Comparison of ENCODE assay signal across 21 mouse cellular contexts in the genomic region with DNA sequence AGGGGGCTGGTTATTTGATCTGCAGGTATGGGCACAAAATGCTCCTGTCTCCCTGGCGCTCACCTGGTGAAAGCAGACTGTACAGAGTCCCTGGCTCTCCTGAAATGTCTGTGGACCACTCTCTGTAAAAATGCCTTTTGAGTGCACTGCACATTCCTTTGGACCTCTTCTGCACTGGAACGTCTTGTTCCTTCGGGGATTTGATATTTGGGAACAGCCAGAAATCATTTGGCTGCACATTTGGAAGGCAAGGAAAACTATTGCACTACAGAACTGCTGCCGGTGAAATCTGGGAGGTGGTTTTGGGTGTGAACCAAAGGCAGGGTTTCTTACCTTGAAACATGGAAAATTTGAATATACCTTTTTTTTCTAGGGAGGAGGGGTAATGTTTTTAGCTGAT. TPM values are rescaled to one million over a fixed set of nuclear protein-coding genes. Genes with fewer than 3 reads are reported as not detected.
DNase-seq lines count a peak whose midpoint lies in the region; ATAC-seq and TF ChIP-seq lines count a peak whose summit lies in the region.
"Had no signal": no experiment of that assay in that cellular context is flagged by ENCODE, and none has a peak within 500 bp of the region (broad histone marks: within the 10 kb centered on the region; RNA-seq: fewer than 3 reads in every experiment).

No protein-coding gene starts in this region.

- no peak for TF ChIP-seq CTCF in gastrocnemius, adult 2 months (IDR thresholded peaks at IDR 0.05)

- H3K4me1 ChIP-seq in hindbrain, embryonic 11.5 days (replicated peaks; ENCODE audit: control insufficient read depth, insufficient read depth, low read length): no peaks in the 10 kb centered on the region

- 91% methylated on average over 4 of the region's 4 CpGs for WGBS in hindbrain, embryonic 11.5 days

- no peak overlapping the region for H3K9ac ChIP-seq in hindbrain, embryonic 11.5 days (ENCODE audit: low read depth, low read length)
- H3K9ac ChIP-seq: embryonic facial prominence, embryonic 12.5 days; limb, embryonic 13.5 days; liver, embryonic 15.5 days; neural tube, embryonic 15.5 days had no signal

- DNase-seq in heart, adult 18-20 months: peak; percentile 51 to 72
- no peak for DNase-seq in heart, postnatal 4 days
- peak; percentile 60 for DNase-seq in adipocyte (ENCODE audit: low spot score)
- peak; percentile 38 for DNase-seq in gastrocnemius, adult 2 months
- DNase-seq in lung, postnatal 14 days: peak; percentile 35
- DNase-seq in hindbrain, embryonic 11.5 days (ENCODE audit: low spot score): no peak
- DNase-seq: cerebellum, adult 9-10 months; kidney, adult 11 months; kidney, postnatal 25 days; layer of hippocampus, adult 9-11 months; midbrain, embryonic 14.5 days; right cerebral cortex, postnatal 25 days had no signal

- no peak overlapping the region for H3K4me2 ChIP-seq in hindbrain, embryonic 11.5 days (replicated peaks; ENCODE audit: low read depth, low read length)
- H3K4me2 ChIP-seq: embryonic facial prominence, embryonic 12.5 days; limb, embryonic 13.5 days; liver, embryonic 15.5 days; neural tube, embryonic 15.5 days had no signal

- no peaks in the 10 kb centered on the region for H3K27me3 ChIP-seq in hindbrain, embryonic 11.5 days (ENCODE audit: control insufficient read depth, insufficient read depth, low read length)
- H3K27me3 ChIP-seq: embryonic facial prominence, embryonic 12.5 days; limb, embryonic 13.5 days; liver, embryonic 15.5 days; neural tube, embryonic 15.5 days had no signal

- H3K36me3 ChIP-seq in hindbrain, embryonic 11.5 days (ENCODE audit: control insufficient read depth, insufficient read depth, low read length): no peaks in the 10 kb centered on the region
- H3K36me3 ChIP-seq: embryonic facial prominence, embryonic 12.5 days; G1E; limb, embryonic 13.5 days; liver, embryonic 15.5 days; neural tube, embryonic 15.5 days had no signal

- no peak for ATAC-seq in hindbrain, embryonic 11.5 days (ENCODE audit: low FRiP score)
- ATAC-seq in CD4-positive, CD25-positive, alpha-beta regulatory T cell, adult 4 months: no peak
- ATAC-seq: forebrain, embryonic 16.5 days; hindbrain, embryonic 16.5 days had no signal

- intact Hi-C loops in gastrocnemius, adult 2 months (cut with DNase I): loop anchor here (2.0 to 5.0 kb wide), 3 partner anchors 21 to 159 kb away; no protein-coding TSS in a partner anchor

- 0 out of 2 replicates have a peak overlapping the region, but pooled peaks have one; percentile 15 for H3K4me3 ChIP-seq in gastrocnemius, adult 2 months
- H3K4me3 ChIP-seq in hindbrain, embryonic 11.5 days (ENCODE audit: low read depth, low read length): no peak overlapping the region
- H3K4me3 ChIP-seq: embryonic facial prominence, embryonic 12.5 days; limb, embryonic 13.5 days; liver, embryonic 15.5 days; myocyte; neural tube, embryonic 15.5 days had no signal

- H3K27ac ChIP-seq in gastrocnemius, adult 2 months: peak overlapping the region; percentile 88
- H3K27ac ChIP-seq in hindbrain, embryonic 11.5 days (ENCODE audit: low read depth, low read length): no peak overlapping the region
- H3K27ac ChIP-seq: embryonic facial prominence, embryonic 12.5 days; limb, embryonic 13.5 days; liver, embryonic 15.5 days had no signal

- no peaks in the 10 kb centered on the region for H3K9me3 ChIP-seq in hindbrain, embryonic 11.5 days (ENCODE audit: control insufficient read depth, low read length)
- H3K9me3 ChIP-seq: embryonic facial prominence, embryonic 12.5 days; G1E; limb, embryonic 13.5 days; liver, embryonic 15.5 days; neural tube, embryonic 15.5 days had no signal

RNA-seq across cellular contexts. Expression of gene Abca1, which starts 38.1 kb away (rescaled TPM):
- 10 to 100 TPM; 15.8 to 17.9 TPM for total RNA-seq in heart, adult 18-20 months (2021)
- total RNA-seq in heart, postnatal 4 days (2021): 10 to 100 TPM in 1 of 2 experiments, 1 to 10 TPM in 1; 9.5 to 11.6 TPM
- 1 to 10 TPM; 5.9 to 8.6 TPM for total RNA-seq in gastrocnemius, adult 2 months (2021)
- 6.1 and 7.5 TPM in 2 replicates for polyA plus RNA-seq in hindbrain, embryonic 11.5 days (2014; fragmentation: Nextera tagmentation; extraction: Ambion mirVana)
- polyA plus RNA-seq in CD4-positive, CD25-positive, alpha-beta regulatory T cell, adult 4 months (2017; shearing (Covaris generic)): 1 to 10 TPM; 2.8 to 4.6 TPM

Comparison
In these comparisons a context has a peak if more than half of its experiments do, and no peak if none do; other contexts are left out.
1. DNase-seq: peak in heart, adult 18-20 months (2 of 2), adipocyte (single experiment), gastrocnemius, adult 2 months (single experiment) and lung, postnatal 14 days (single experiment); none in heart, postnatal 4 days (single experiment) and hindbrain, embryonic 11.5 days (single experiment).